Mouse (Mus musculus) cerebellum, adult 2 months (tissue): Measurements from ENCODE around the gene Rpl24.

ENCODE experiments used
- CTCF ChIP-seq: fragments of 200-500 bp; IDR thresholded peaks from 2 replicates; pipeline ENCODE4 v1.5.1; 2011; ENCODE audit warnings: low read depth, mild to moderate bottlenecking, control low read depth, low read length, moderate library complexity, borderline replicate concordance; ENCODE audit not compliant: insufficient read depth
- POLR2A ChIP-seq: fragments of 200-500 bp; IDR thresholded peaks from 2 replicates; pipeline ENCODE4 v1.6.1; 2011; ENCODE audit warnings: low read length, control low read depth, borderline replicate concordance; ENCODE audit not compliant: insufficient read depth

GRCm38 (mm10) chr16:55947266-55947665 is 18.8 kb upstream of the Rpl24 start:
- no peak for TF ChIP-seq CTCF
- no peak for TF ChIP-seq POLR2A
